9 mouse cellular contexts compared by ENCODE assay signal in genomic region chr13:93094204-93094935, GRCm38 (mm10). TPM values are rescaled to one million over a fixed set of nuclear protein-coding genes. Genes with fewer than 3 reads are reported as not detected.
DNase-seq lines count a peak whose midpoint lies in the region; TF ChIP-seq lines count a peak whose summit lies in the region.
"Had no signal": no experiment of that assay in that cellular context is flagged by ENCODE, and none has a peak within 500 bp of the region (broad histone marks: within the 10 kb centered on the region; RNA-seq: fewer than 3 reads in every experiment).

No protein-coding gene starts in this region.

- no peaks in the 10 kb centered on the region for H3K27me3 ChIP-seq in kidney, adult 2 months (replicated peaks; ENCODE audit: control insufficient read depth, insufficient read depth, low read length)
- H3K27me3 ChIP-seq in small intestine, adult 2 months (ENCODE audit: control insufficient read depth, insufficient read depth, low read length) = no peaks in the 10 kb centered on the region
- H3K27me3 ChIP-seq: intestine, embryonic 15.5 days had no signal

- H3K4me1 ChIP-seq in kidney, adult 2 months (ENCODE audit: control insufficient read depth, insufficient read depth, low read length) = no peaks in the 10 kb centered on the region
- H3K4me1 ChIP-seq in small intestine, adult 2 months (ENCODE audit: control insufficient read depth, insufficient read depth, insufficient read length, low read length) = peaks cover 3% of the 10 kb centered on the region; the same call in 1 of the 2 replicates
- H3K4me1 ChIP-seq: intestine, embryonic 15.5 days had no signal

- no peak overlapping the region for H3K4me3 ChIP-seq in kidney, adult 2 months (ENCODE audit: insufficient read depth, low read depth, low read length)
- no peak overlapping the region for H3K4me3 ChIP-seq in small intestine, adult 2 months (ENCODE audit: low read depth, low read length)
- H3K4me3 ChIP-seq: intestine, embryonic 15.5 days had no signal

- no peak overlapping the region for H3K27ac ChIP-seq in kidney, adult 2 months (ENCODE audit: insufficient read depth, low read depth, low read length)
- peak overlapping the region; percentile 33 for H3K27ac ChIP-seq in small intestine, adult 2 months (ENCODE audit: insufficient read depth, low read depth, low read length)
- H3K27ac ChIP-seq: intestine, embryonic 15.5 days had no signal

- WGBS in kidney, adult 2 months = 69% methylated on average over 10 of the region's 10 CpGs
- WGBS in small intestine, adult 2 months = 70% methylated on average over 10 of the region's 10 CpGs

- DNase-seq in kidney, adult 2 months = peak; percentile 13
- DNase-seq in kidney, adult 8-10 months = no peak
- DNase-seq in CD4-positive, CD25-positive, alpha-beta regulatory T cell, adult 2 months (ENCODE audit: low read depth, low spot score) = peak; percentile 73
- DNase-seq in cerebellum, adult 11 months = peak; percentile 20
- no peak for DNase-seq in kidney, postnatal 36 days
- DNase-seq in urinary bladder, postnatal 25 days (ENCODE audit: low spot score) = no peak
- no peak for DNase-seq in ovary, postnatal 10 days (ENCODE audit: low spot score)

- no peak for TF ChIP-seq CTCF in kidney, adult 2 months (conservative IDR thresholded peaks at IDR 0.05; ENCODE audit: insufficient read depth, insufficient read length, low read depth, low read length)
- no peak for TF ChIP-seq CTCF in small intestine, adult 2 months (IDR thresholded peaks at IDR 0.05; ENCODE audit: extremely low read depth, insufficient read length, insufficient replicate concordance, low read depth, low read length)

- no peaks in the 10 kb centered on the region for H3K36me3 ChIP-seq in kidney, adult 2 months (ENCODE audit: control insufficient read depth, insufficient read depth, low read length)
- no peaks in the 10 kb centered on the region for H3K36me3 ChIP-seq in small intestine, adult 2 months (ENCODE audit: control insufficient read depth, insufficient read depth, low read length)
- H3K36me3 ChIP-seq: intestine, embryonic 15.5 days had no signal

- TF ChIP-seq POLR2A in kidney, adult 2 months (IDR thresholded peaks at IDR 0.05; ENCODE audit: low read depth, low read length) = no peak
- no peak for TF ChIP-seq POLR2A in small intestine, adult 2 months (IDR thresholded peaks at IDR 0.05; ENCODE audit: low read depth, low read length)

RNA-seq across cellular contexts. Expression of gene Cmya5, which starts 50.2 kb away (rescaled TPM):
- 0.10 and 1.0 TPM in 2 replicates for polyA plus RNA-seq in kidney, adult 2 months (2012; rRNA removed)
- 0.03 and 0.04 TPM in 2 replicates for polyA plus RNA-seq in small intestine, adult 2 months (2012; rRNA removed)

Comparison
In these comparisons a context has a peak if more than half of its experiments do, and no peak if none do; other contexts are left out.
1. DNase-seq: peak in kidney, adult 2 months (single experiment), CD4-positive, CD25-positive, alpha-beta regulatory T cell, adult 2 months (single experiment) and cerebellum, adult 11 months (single experiment); none in kidney, adult 8-10 months (0 of 2), kidney, postnatal 36 days (0 of 2), urinary bladder, postnatal 25 days (single experiment) and ovary, postnatal 10 days (single experiment).